In the genomic region with DNA sequence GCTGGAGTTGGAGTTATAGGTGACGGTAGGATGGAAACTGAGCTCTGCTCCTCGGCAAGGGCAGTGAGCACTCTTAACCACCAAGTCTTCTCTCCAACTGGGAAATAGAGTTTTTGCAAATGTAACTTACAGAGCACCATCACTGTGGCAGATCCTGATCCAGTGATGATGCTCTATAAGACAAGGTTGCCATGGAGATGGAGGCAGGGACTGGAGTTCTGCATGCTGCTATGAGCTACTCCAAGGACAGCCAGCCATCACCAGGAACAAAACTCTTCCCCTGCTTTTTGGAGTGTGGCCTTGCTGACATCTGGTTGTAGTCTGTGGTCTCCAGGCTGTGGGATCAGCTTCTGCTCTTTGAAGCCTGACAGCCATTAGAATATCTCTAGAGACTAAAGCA, we compare ENCODE assay signal across 28 mouse cellular contexts.
"Had no signal": no experiment of that assay in that cellular context is flagged by ENCODE, and none has a peak within 500 bp of the region (broad histone marks: within the 10 kb centered on the region; RNA-seq: fewer than 3 reads in every experiment).

No protein-coding gene starts in this region.

- H3K9ac ChIP-seq: embryonic facial prominence, embryonic 12.5 days; embryonic facial prominence, embryonic 13.5 days; embryonic facial prominence, embryonic 15.5 days; forebrain, embryonic 12.5 days; forebrain, embryonic 13.5 days; forebrain, embryonic 15.5 days had no signal

- H3K4me2 ChIP-seq: embryonic facial prominence, embryonic 12.5 days; embryonic facial prominence, embryonic 13.5 days; embryonic facial prominence, embryonic 15.5 days; forebrain, embryonic 12.5 days; forebrain, embryonic 13.5 days; forebrain, embryonic 15.5 days had no signal

- H3K4me3 ChIP-seq: embryonic facial prominence, embryonic 10.5 days; embryonic facial prominence, embryonic 12.5 days; embryonic facial prominence, embryonic 13.5 days; embryonic facial prominence, embryonic 15.5 days; erythroblast, embryonic 14.5 days; forebrain, embryonic 10.5 days; forebrain, embryonic 12.5 days; forebrain, embryonic 13.5 days; forebrain, embryonic 15.5 days; gastrocnemius, adult 2 months; heart, adult 2 months; heart, embryonic 10.5 days had no signal

- ATAC-seq: forebrain, embryonic 13.5 days; forebrain, embryonic 14.5 days; forebrain, embryonic 15.5 days; forebrain, embryonic 16.5 days had no signal

- H3K27me3 ChIP-seq: embryonic facial prominence, embryonic 12.5 days; embryonic facial prominence, embryonic 13.5 days; embryonic facial prominence, embryonic 15.5 days; forebrain, embryonic 12.5 days; forebrain, embryonic 13.5 days; forebrain, embryonic 15.5 days had no signal

- H3K9me3 ChIP-seq: embryonic facial prominence, embryonic 10.5 days; embryonic facial prominence, embryonic 12.5 days; embryonic facial prominence, embryonic 13.5 days; embryonic facial prominence, embryonic 15.5 days; forebrain, embryonic 10.5 days; forebrain, embryonic 12.5 days; forebrain, embryonic 13.5 days; forebrain, embryonic 15.5 days; heart, embryonic 10.5 days had no signal

- H3K27ac ChIP-seq: embryonic facial prominence, embryonic 10.5 days; embryonic facial prominence, embryonic 12.5 days; embryonic facial prominence, embryonic 13.5 days; embryonic facial prominence, embryonic 15.5 days; forebrain, embryonic 10.5 days; forebrain, embryonic 12.5 days; forebrain, embryonic 13.5 days; forebrain, embryonic 15.5 days; gastrocnemius, adult 2 months; heart, adult 2 months; heart, embryonic 10.5 days had no signal

- H3K4me1 ChIP-seq: forebrain, embryonic 12.5 days had no signal

- DNase-seq: cerebellum, adult 8-10 months; cerebellum, adult 9-10 months; cerebellum, adult 9-11 months; cerebellum, postnatal 10 days; cerebellum, postnatal 14 days; cerebellum, postnatal 25 days; cerebellum, postnatal 36 days; embryo, embryonic 11 days; gastrocnemius, adult 2 months; gastrocnemius, postnatal 10 days; gastrocnemius, postnatal 14 days; gastrocnemius, postnatal 25 days; gastrocnemius, postnatal 36 days; heart, adult 11 months; heart, adult 18-20 months; heart, adult 2 months had no signal
